Mouse (Mus musculus) testis, postnatal 10 days (tissue): ENCODE results near the gene Bag5.
"Not testable (repeated sequence)": the region's sequence is repeated elsewhere in the genome, so short reads cannot be mapped to it uniquely, and the experiment has no call there.

Experiments
- DNase-seq: peaks from one replicate; pipeline ENCODE4 v3.0.0; 2021; ENCODE audit warnings: low spot score

The Bag5 gene

GRCm38 (mm10) chr12:111734912-111735311, 21.9 kb upstream of the Bag5 start:
- DNase-seq = no peak

- DNase-seq = no peak
Measured at GRCm38 (mm10) chr12:111732921-111733320, 19.9 kb upstream of the Bag5 start.

- DNase-seq = peak; percentile 92
Measured at GRCm38 (mm10) chr12:111731822-111732807, 19.1 kb upstream of the Bag5 start.

- DNase-seq = no peak
Measured at GRCm38 (mm10) chr12:111727956-111728355, 14.9 kb upstream of the Bag5 start.

DNA sequence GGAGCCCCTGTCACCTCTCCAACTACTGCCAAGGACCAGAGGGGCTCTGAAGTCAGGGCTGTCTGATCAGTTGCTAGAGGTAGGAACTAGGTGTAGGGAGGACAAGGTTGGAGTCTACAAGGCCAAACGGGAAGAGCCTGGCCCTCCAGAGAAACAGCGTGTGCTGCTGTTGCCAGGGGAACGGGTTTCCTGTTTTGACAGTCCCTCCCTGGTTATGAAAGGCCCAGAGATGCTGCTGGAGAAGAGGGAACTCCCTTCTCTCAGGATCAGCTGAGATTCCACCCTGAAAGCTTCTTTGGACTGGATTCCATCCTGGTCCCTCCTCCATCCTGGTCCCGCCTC, 13.0 kb upstream of the Bag5 start:
- no peak for DNase-seq

GRCm38 (mm10) chr12:111725338-111726121, 12.5 kb upstream of the Bag5 start:
- no peak for DNase-seq

DNA sequence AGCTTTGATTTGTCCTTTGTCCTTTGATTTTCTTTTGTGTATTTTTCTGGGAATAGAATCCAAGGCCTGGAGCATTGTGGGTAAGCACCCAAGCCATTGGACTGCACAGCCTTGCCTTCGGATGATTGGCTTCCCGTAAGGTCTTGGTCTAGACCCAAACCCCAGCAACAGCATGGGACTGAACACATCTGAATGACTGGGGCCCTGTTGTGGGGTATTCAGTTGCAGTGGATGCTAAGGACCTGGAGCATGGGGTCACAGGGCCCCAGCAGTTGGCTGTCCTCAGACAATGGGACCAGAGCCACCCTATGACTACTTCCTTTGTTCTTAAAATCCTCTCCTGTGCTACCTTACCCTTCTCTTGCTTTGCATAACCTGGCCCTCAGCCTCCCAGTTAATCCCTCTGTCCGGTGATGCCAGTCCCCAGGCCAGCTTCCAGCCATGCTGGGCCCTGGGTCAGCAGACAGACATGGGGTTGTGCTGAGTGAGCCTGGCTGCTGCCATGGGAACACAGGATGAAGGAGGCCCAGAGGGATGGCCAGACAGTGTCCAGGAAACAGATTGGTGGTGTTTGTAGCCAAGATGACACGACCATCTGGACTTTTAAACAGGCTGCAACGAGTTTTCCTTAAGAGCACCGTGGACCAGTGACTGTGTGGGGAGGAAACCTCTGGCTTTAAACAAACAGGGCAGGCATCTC, 11.7 kb upstream of the Bag5 start:
- DNase-seq = no peak

DNA sequence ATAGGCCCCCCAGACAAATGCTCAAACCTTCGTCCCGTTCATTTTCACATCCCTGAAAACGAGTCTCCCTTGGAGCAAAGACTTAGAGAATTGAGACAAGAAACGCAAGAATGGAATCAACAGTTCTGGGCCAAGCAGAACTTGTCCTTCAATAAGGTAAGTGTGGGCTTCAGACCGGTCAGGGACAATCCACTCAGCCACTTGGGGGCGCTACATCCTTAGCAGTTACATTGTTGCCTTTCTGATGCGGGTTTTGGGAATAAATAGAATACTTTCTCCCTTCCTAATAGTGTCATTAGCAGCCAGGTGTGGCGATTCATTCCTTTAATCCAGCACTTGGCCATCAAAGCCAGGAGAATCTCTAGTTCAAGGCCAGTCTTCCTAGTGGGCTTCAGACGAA, 9.6 kb upstream of the Bag5 start:
- peak; percentile 85 for DNase-seq

- no peak for DNase-seq
Measured at GRCm38 (mm10) chr12:111720222-111720621, 7.2 kb upstream of the Bag5 start.

DNA sequence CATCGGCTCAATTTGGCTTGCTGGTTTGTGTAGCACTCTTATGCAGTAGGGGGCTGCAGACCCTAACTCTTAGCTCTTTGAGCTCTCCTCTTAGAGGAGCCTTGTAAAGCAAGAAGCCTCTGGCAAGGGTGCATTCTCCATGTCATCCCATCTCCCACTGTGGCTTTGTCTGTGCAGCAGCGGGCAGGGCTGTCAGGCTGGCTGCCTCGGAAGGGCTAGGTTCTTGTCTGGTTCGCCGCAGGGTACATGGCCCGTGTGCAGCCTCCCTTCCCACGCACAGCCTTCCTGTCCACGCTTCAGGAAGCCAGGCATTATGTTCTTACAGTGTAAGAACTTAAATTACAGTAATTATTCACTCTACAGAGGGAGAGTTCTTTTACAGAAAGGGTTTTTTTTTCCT, 5.6 kb upstream of the Bag5 start:
- DNase-seq = no peak

GRCm38 (mm10) chr12:111716505-111716904, 3.4 kb upstream of the Bag5 start:
- DNase-seq = no peak

- DNase-seq = not testable (repeated sequence)
Measured at GRCm38 (mm10) chr12:111713880-111714279, 823 bp upstream of the Bag5 start.

- DNase-seq = peak; percentile 63
Measured at GRCm38 (mm10) chr12:111712476-111712875, 581 bp downstream of the Bag5 start.

DNA sequence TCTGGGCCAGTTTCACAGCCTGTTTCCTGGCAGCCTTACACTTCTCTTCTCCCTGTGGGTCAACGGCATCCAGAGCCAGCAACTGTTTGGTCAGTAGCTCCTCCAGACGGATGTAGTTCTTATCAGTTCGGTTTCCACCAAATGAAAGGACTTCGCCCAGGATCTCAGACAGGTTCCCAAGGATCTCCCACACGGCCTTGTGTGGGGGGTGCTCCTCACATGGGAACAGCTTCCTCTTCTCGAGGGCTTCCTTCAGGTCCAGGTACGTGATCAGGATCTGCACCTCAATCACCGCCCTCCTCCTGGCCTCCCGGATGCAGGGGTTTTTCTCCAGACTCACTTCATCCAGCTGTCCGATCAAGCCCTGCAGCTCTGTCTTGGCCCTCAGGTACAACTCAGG, 3.0 kb downstream of the Bag5 start:
- no peak for DNase-seq

- no peak for DNase-seq
Measured at GRCm38 (mm10) chr12:111708181-111708580, 4.9 kb downstream of the Bag5 start.

DNA sequence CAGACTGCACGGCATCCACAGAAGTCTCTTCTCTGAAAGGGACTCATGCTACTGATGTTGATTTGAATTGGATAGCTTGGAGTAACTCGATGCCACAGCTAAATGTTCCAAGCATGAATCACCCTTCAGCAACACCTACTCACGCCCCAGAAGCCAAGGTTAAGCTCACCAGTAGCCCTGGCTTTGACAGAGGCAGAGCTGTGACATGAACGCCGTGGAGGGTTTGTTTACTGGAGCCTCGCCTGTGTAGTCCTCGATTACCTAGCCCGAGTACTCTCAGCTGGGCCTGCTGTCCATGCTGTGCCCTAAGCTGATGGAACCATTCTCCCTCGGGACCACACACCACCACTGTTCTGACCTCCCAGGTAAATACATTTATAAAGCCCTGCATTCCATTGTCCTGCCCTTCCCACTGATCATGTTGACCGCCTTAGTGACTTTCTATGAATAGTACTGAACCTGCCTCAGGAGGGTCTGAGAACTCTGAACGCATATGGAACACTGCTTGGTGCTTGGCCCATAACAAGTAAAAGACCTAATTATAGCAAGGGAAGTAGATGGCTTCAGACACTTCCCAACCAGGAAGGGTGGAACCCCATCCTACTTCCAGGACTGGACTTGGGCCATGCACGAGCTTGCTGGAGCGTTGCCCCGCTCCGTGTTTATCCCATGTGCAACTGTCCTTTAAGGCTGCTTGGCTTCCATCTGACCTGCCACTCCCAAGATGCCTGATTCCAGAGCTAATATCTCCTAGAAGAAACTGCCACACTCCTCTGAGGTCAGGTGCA, 7.7 kb downstream of the Bag5 start:
- DNase-seq = no peak

DNA sequence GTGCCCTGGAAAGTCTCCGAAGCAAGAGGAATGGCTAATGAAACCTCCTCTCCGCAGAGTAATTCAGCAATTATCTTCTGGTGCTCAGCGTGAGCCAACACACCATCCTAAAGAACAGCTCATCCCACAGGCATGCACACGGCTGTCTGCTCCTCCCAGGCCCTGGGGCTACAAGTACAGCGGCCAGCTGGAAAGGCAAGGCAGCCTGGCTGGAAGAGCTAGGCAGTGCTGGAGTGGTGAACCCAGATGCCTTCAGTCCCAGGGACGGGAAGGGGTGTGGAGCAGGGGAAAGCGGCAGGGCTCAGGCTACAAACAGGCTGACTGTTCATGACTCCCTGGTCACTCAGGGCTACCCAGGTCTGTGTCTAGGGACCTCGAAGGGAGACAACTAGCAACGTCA, 8.4 kb downstream of the Bag5 start:
- DNase-seq = peak; percentile 64

- DNase-seq = no peak
Measured at GRCm38 (mm10) chr12:111703301-111703700, 9.8 kb downstream of the Bag5 start.

DNA sequence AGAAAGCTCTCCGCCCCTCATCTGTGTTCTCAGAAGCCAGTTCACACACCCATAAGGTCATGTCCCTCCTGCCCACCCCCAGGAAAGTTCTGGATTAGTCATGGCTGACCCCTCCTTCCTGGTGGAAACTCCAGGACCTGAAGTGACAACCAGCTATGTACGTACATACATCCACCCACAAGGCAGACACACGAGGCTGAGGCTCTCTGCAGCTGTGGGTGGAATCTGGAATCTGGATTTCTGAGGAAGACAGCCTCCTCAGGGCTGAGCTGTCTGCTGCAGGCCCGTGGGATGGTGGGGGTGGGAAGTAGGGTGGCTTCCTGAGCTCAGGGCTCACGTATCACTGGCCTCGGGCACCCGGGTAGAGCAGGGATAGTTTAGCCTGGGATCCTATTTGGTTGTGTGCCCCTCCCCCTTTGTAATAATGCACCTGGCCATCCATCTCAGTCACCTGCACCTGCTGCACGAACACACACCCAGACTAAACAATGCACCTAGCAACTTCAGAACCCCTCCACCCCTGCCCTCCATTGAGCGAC, 12.1 kb downstream of the Bag5 start:
- DNase-seq = no peak

GRCm38 (mm10) chr12:111699542-111699941, 13.5 kb downstream of the Bag5 start:
- no peak for DNase-seq

DNA sequence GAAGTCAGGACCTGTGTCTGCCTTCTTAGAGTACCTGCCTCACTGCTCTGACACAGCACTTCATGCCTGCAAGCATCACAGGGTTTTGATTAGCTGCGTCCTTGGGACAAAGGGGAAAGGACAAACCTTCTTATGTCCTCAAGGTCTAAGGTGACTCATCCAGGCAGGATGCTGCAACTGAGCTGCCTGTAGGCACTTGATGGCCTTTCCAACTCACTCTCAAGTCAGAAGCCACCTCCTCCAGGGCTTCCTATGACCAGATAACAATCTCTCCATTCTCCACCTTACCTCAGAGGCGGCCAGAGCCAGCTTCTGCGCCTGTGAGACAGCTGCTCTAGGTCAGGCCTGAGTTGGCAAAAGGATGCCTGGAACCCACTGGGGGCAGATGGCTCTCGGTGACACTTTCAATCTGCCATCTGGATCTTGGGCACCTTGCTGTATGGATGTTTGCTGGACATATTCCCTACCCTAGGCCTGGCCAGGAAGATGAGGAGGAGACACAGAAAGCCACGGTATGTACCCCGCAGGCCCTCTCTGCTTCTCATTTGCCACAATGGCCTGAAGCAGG, 14.6 kb downstream of the Bag5 start:
- DNase-seq = no peak
